Mouse (Mus musculus) retina, postnatal 1 day (tissue): ENCODE measurements around the gene Slc26a5.
A peak's percentile ranks its signal among the peaks of the same experiment; 100 is the strongest.

Experiments
- DNase-seq: peaks from one replicate; pipeline ENCODE4 v3.0.0-alpha.2; 2012

Gene Slc26a5

GRCm38 (mm10) chr5:21804837-21805236 is 60.6 kb downstream of the Slc26a5 start:
- no peak for DNase-seq

- DNase-seq: no peak
Measured at GRCm38 (mm10) chr5:21803691-21804188, 61.7 kb downstream of the Slc26a5 start.

- DNase-seq: no peak
Measured at GRCm38 (mm10) chr5:21802907-21803306, 62.5 kb downstream of the Slc26a5 start.

- DNase-seq: no peak
Measured at GRCm38 (mm10) chr5:21792166-21792565, 73.2 kb downstream of the Slc26a5 start.

GRCm38 (mm10) chr5:21789061-21789460 is 76.3 kb downstream of the Slc26a5 start:
- DNase-seq: peak; percentile 52

- no peak for DNase-seq
Measured at GRCm38 (mm10) chr5:21787186-21788105, 78.0 kb downstream of the Slc26a5 start.

- peak; percentile 96 for DNase-seq
Measured at GRCm38 (mm10) chr5:21786258-21787185, 78.9 kb downstream of the Slc26a5 start.

- DNase-seq: no peak
Measured at GRCm38 (mm10) chr5:21785776-21786175, 79.6 kb downstream of the Slc26a5 start.

- peak; percentile 95 for DNase-seq
Measured at GRCm38 (mm10) chr5:21785053-21785452, 80.4 kb downstream of the Slc26a5 start, which contains the start of the genes Dnajc2 and Psmc2. TSS of gene Dnajc2 (minus strand) at chr5:21785251. TSS of gene Psmc2 (plus strand) at chr5:21785283.

GRCm38 (mm10) chr5:21784161-21785052 is 81.0 kb downstream of the Slc26a5 start:
- DNase-seq: peak; percentile 5

- DNase-seq: no peak
Measured at GRCm38 (mm10) chr5:21776491-21776890, 88.9 kb downstream of the Slc26a5 start.

GRCm38 (mm10) chr5:21769841-21770240 is 95.6 kb downstream of the Slc26a5 start:
- no peak for DNase-seq

- DNase-seq: no peak
Measured at GRCm38 (mm10) chr5:21768506-21768905, 96.9 kb downstream of the Slc26a5 start.
